In genomic region chr4:12476717-12477116, GRCm38 (mm10) we compare ENCODE assay signal across 24 mouse cellular contexts.
DNase-seq lines count a peak whose midpoint lies in the region; ATAC-seq lines count a peak whose summit lies in the region.
"Had no signal": no experiment of that assay in that cellular context is flagged by ENCODE, and none has a peak within 500 bp of the region (broad histone marks: within the 10 kb centered on the region; RNA-seq: fewer than 3 reads in every experiment).

No protein-coding gene starts in this region.

- peak; percentile 12 for DNase-seq in embryonic facial prominence, embryonic 14.5 days (ENCODE audit: low spot score)
- no peak for DNase-seq in embryonic facial prominence, embryonic 10.5 days (ENCODE audit: low spot score)
- DNase-seq in heart, adult 11 months: peak; percentile 22
- DNase-seq in heart, postnatal 4 days: no peak
- no peak for DNase-seq in spleen, adult 12 weeks (ENCODE audit: low spot score)
- DNase-seq: adrenal gland, postnatal 10 days; adrenal gland, postnatal 36 days; cerebellum, adult 11 months; cerebellum, adult 2 months; cerebellum, adult 9-11 months; cerebellum, postnatal 25 days; gastrocnemius, postnatal 25 days; heart, adult 2 months; heart, postnatal 14 days; kidney, adult 2 months had no signal

- no peak overlapping the region for H3K4me3 ChIP-seq in embryonic facial prominence, embryonic 14.5 days (ENCODE audit: low read depth, low read length)
- no peak overlapping the region for H3K4me3 ChIP-seq in embryonic facial prominence, embryonic 10.5 days
- no peak overlapping the region for H3K4me3 ChIP-seq in forebrain, embryonic 16.5 days (replicated peaks; ENCODE audit: low read length)
- H3K4me3 ChIP-seq in forebrain, embryonic 12.5 days (replicated peaks): no peak overlapping the region
- H3K4me3 ChIP-seq: embryonic facial prominence, embryonic 13.5 days; heart, adult 2 months; heart, embryonic 10.5 days; heart, embryonic 13.5 days; hindbrain, embryonic 12.5 days; hindbrain, embryonic 15.5 days had no signal

- H3K4me2 ChIP-seq in embryonic facial prominence, embryonic 14.5 days (ENCODE audit: low read depth, low read length): no peak overlapping the region
- no peak overlapping the region for H3K4me2 ChIP-seq in forebrain, embryonic 16.5 days (ENCODE audit: low read length)
- no peak overlapping the region for H3K4me2 ChIP-seq in forebrain, embryonic 12.5 days
- H3K4me2 ChIP-seq: embryonic facial prominence, embryonic 13.5 days; heart, embryonic 13.5 days; hindbrain, embryonic 12.5 days; hindbrain, embryonic 15.5 days had no signal

- no peak overlapping the region for H3K9ac ChIP-seq in embryonic facial prominence, embryonic 14.5 days (ENCODE audit: low read depth, low read length)
- no peak overlapping the region for H3K9ac ChIP-seq in forebrain, embryonic 16.5 days (replicated peaks; ENCODE audit: low read depth, low read length)
- H3K9ac ChIP-seq in forebrain, embryonic 12.5 days: no peak overlapping the region
- H3K9ac ChIP-seq: embryonic facial prominence, embryonic 13.5 days; heart, embryonic 13.5 days; hindbrain, embryonic 12.5 days; hindbrain, embryonic 15.5 days had no signal

- H3K4me1 ChIP-seq in embryonic facial prominence, embryonic 14.5 days (ENCODE audit: control insufficient read depth, insufficient read depth, low read length): peaks cover 4% of the 10 kb centered on the region; the same call in 1 of the 2 replicates
- H3K4me1 ChIP-seq in embryonic facial prominence, embryonic 10.5 days: peaks cover 9% of the 10 kb centered on the region
- peaks cover 17% of the 10 kb centered on the region for H3K4me1 ChIP-seq in forebrain, embryonic 16.5 days (replicated peaks; ENCODE audit: control insufficient read depth, insufficient read depth, low read length)
- no peaks in the 10 kb centered on the region for H3K4me1 ChIP-seq in forebrain, embryonic 12.5 days
- H3K4me1 ChIP-seq: heart, embryonic 10.5 days; heart, embryonic 13.5 days; hindbrain, embryonic 12.5 days had no signal

- H3K27me3 ChIP-seq in embryonic facial prominence, embryonic 14.5 days (replicated peaks; ENCODE audit: control insufficient read depth, insufficient read depth, low read length): no peaks in the 10 kb centered on the region
- no peaks in the 10 kb centered on the region for H3K27me3 ChIP-seq in embryonic facial prominence, embryonic 10.5 days (replicated peaks; ENCODE audit: low read depth, poor library complexity, severe bottlenecking)
- no peaks in the 10 kb centered on the region for H3K27me3 ChIP-seq in forebrain, embryonic 16.5 days (replicated peaks; ENCODE audit: control insufficient read depth, insufficient read depth, low read length)
- no peaks in the 10 kb centered on the region for H3K27me3 ChIP-seq in forebrain, embryonic 12.5 days
- H3K27me3 ChIP-seq: embryonic facial prominence, embryonic 13.5 days; heart, embryonic 13.5 days; hindbrain, embryonic 12.5 days; hindbrain, embryonic 15.5 days had no signal

- 53% methylated on average over 7 of the region's 7 CpGs for WGBS in embryonic facial prominence, embryonic 14.5 days
- WGBS in embryonic facial prominence, embryonic 10.5 days: 88% methylated on average over 7 of the region's 7 CpGs
- 55% methylated on average over 7 of the region's 7 CpGs for WGBS in forebrain, embryonic 16.5 days
- 86% methylated on average over 7 of the region's 7 CpGs for WGBS in forebrain, embryonic 12.5 days

- no peaks in the 10 kb centered on the region for H3K36me3 ChIP-seq in embryonic facial prominence, embryonic 14.5 days (ENCODE audit: control insufficient read depth, insufficient read depth, low read length)
- no peaks in the 10 kb centered on the region for H3K36me3 ChIP-seq in embryonic facial prominence, embryonic 10.5 days (replicated peaks)
- no peaks in the 10 kb centered on the region for H3K36me3 ChIP-seq in forebrain, embryonic 16.5 days (ENCODE audit: control insufficient read depth, insufficient read depth)
- H3K36me3 ChIP-seq in forebrain, embryonic 12.5 days (replicated peaks): no peaks in the 10 kb centered on the region
- H3K36me3 ChIP-seq: embryonic facial prominence, embryonic 13.5 days; heart, embryonic 10.5 days; heart, embryonic 13.5 days; hindbrain, embryonic 12.5 days; hindbrain, embryonic 15.5 days had no signal

- no peak for ATAC-seq in embryonic facial prominence, embryonic 14.5 days (ENCODE audit: low read depth)
- no peak for ATAC-seq in forebrain, embryonic 16.5 days
- no peak for ATAC-seq in forebrain, embryonic 12.5 days (ENCODE audit: low FRiP score)
- ATAC-seq: activated CD4-positive, CD25-positive, alpha-beta regulatory T cell, adult 4 months; intestine, postnatal 0 days had no signal

- no peak overlapping the region for H3K27ac ChIP-seq in embryonic facial prominence, embryonic 14.5 days (replicated peaks; ENCODE audit: low read depth, low read length)
- H3K27ac ChIP-seq in embryonic facial prominence, embryonic 10.5 days (replicated peaks): no peak overlapping the region
- peak overlapping the region; percentile 35 for H3K27ac ChIP-seq in forebrain, embryonic 16.5 days (ENCODE audit: low read length)
- no peak overlapping the region for H3K27ac ChIP-seq in forebrain, embryonic 12.5 days
- H3K27ac ChIP-seq: embryonic facial prominence, embryonic 13.5 days; heart, adult 2 months; heart, embryonic 10.5 days; heart, embryonic 13.5 days; hindbrain, embryonic 12.5 days; hindbrain, embryonic 15.5 days had no signal

- no peaks in the 10 kb centered on the region for H3K9me3 ChIP-seq in embryonic facial prominence, embryonic 14.5 days (ENCODE audit: control insufficient read depth, low read length)
- no peaks in the 10 kb centered on the region for H3K9me3 ChIP-seq in embryonic facial prominence, embryonic 10.5 days
- no peaks in the 10 kb centered on the region for H3K9me3 ChIP-seq in forebrain, embryonic 16.5 days (ENCODE audit: control insufficient read depth, low read length)
- H3K9me3 ChIP-seq in forebrain, embryonic 12.5 days: no peaks in the 10 kb centered on the region
- H3K9me3 ChIP-seq: embryonic facial prominence, embryonic 13.5 days; heart, embryonic 10.5 days; heart, embryonic 13.5 days; hindbrain, embryonic 12.5 days; hindbrain, embryonic 15.5 days had no signal

Comparison
In these comparisons a context has a peak if more than half of its experiments do, and no peak if none do; other contexts are left out.
1. DNase-seq: peak in embryonic facial prominence, embryonic 14.5 days (single experiment) and heart, adult 11 months (single experiment); none in embryonic facial prominence, embryonic 10.5 days (single experiment), heart, postnatal 4 days (single experiment) and spleen, adult 12 weeks (single experiment).